Mouse (Mus musculus): Measurements from ENCODE around the gene Tssc4. TPM values are rescaled to one million over a fixed set of nuclear protein-coding genes. Genes with fewer than 3 reads are reported as not detected.

Gene Tssc4
- total and polyA plus RNA-seq, 3 experiments = 75.6 to 76.9 TPM; not detected in 1

GRCm38 (mm10) chr7:143025496-143025895 lies 43.6 kb upstream of the Tssc4 start:
- no peak overlapping the region for H3K4me3 ChIP-seq (ENCODE audit: control insufficient read depth in 1 of 2, insufficient read depth in 1 of 2, low read depth in 2 of 2, low read length in 2 of 2)
- no peak for DNase-seq (ENCODE audit: low read depth, low spot score)
- no peaks in the 10 kb centered on the region for H3K27me3 ChIP-seq (ENCODE audit: control insufficient read depth in 1 of 2, insufficient read depth in 2 of 2, low read length in 2 of 2)
- H3K9ac ChIP-seq (ENCODE audit: control insufficient read depth, low read depth, low read length, poor library complexity, severe bottlenecking) = no peak overlapping the region
- no peaks in the 10 kb centered on the region for H3K79me2 ChIP-seq (ENCODE audit: control insufficient read depth, insufficient read depth, low read length, poor library complexity)
- no peak for TF ChIP-seq NRF1 (IDR thresholded peaks at IDR 0.05; ENCODE audit: insufficient read depth, low read depth, low read length, poor library complexity, severe bottlenecking)
- TF ChIP-seq TAL1 (IDR thresholded peaks at IDR 0.05; ENCODE audit: low read length) = no peak
- TF ChIP-seq E2F4 (IDR thresholded peaks at IDR 0.05; ENCODE audit: borderline replicate concordance, low read depth, low read length) = no peak
- TF ChIP-seq SIN3A (IDR thresholded peaks at IDR 0.05; ENCODE audit: low read length) = no peak
- TF ChIP-seq ETS1 (IDR thresholded peaks at IDR 0.05; ENCODE audit: low read depth, low read length) = no peak
- TF ChIP-seq TCF12 (IDR thresholded peaks at IDR 0.05; ENCODE audit: low read depth, low read length) = no peak
- TF ChIP-seq MXI1 (IDR thresholded peaks at IDR 0.05; ENCODE audit: low read depth, low read length) = no peak
- no peak for TF ChIP-seq CHD2 (IDR thresholded peaks at IDR 0.05; ENCODE audit: low read length)
- TF ChIP-seq MYB (IDR thresholded peaks at IDR 0.05; ENCODE audit: low read depth, low read length) = no peak
- no peak for TF ChIP-seq RCOR1 (IDR thresholded peaks at IDR 0.05; ENCODE audit: low read depth, low read length)
- no peak for TF ChIP-seq CHD1 (IDR thresholded peaks at IDR 0.05; ENCODE audit: low read depth, low read length)
- H3K36me3 ChIP-seq (ENCODE audit: control insufficient read depth in 1 of 2, insufficient read depth in 2 of 2, low read length in 2 of 2) = peaks cover 0 to 41% of the 10 kb centered on the region in 2 experiments; a peak in 2 of 4 replicates
- no peak overlapping the region for H3K27ac ChIP-seq (ENCODE audit: control insufficient read depth, low read depth, low read length)
- peaks cover 22 to 36% of the 10 kb centered on the region in 2 experiments for H3K4me1 ChIP-seq (ENCODE audit: control insufficient read depth in 1 of 2, insufficient read depth in 2 of 2, low read length in 2 of 2)
- H3K9me3 ChIP-seq (replicated peaks; ENCODE audit: insufficient read depth, low read length) = no peaks in the 10 kb centered on the region

GRCm38 (mm10) chr7:143027196-143027595 lies 41.9 kb upstream of the Tssc4 start:
- H3K9me3 ChIP-seq (replicated peaks; ENCODE audit: insufficient read depth, low read length) = no peaks in the 10 kb centered on the region
- no peak for DNase-seq (ENCODE audit: low read depth, low spot score)
- H3K36me3 ChIP-seq (ENCODE audit: control insufficient read depth in 1 of 2, insufficient read depth in 2 of 2, low read length in 2 of 2) = peaks cover 0 to 27% of the 10 kb centered on the region in 2 experiments; a peak in 3 of 4 replicates
- H3K27ac ChIP-seq (ENCODE audit: control insufficient read depth, low read depth, low read length) = no peak overlapping the region
- TF ChIP-seq ELF1 (IDR thresholded peaks at IDR 0.05; ENCODE audit: low read depth, low read length) (no peak), MYC (IDR thresholded peaks at IDR 0.05; ENCODE audit: low read depth, low read length) (no peak), EP300 (IDR thresholded peaks at IDR 0.05; ENCODE audit: low read depth in 1 of 2, low read length in 2 of 2) (no peak), CHD1 (IDR thresholded peaks at IDR 0.05; ENCODE audit: low read depth, low read length) (no peak), ZMIZ1 (IDR thresholded peaks at IDR 0.05; ENCODE audit: low read depth, low read length) (no peak), ZC3H11A (IDR thresholded peaks at IDR 0.05; ENCODE audit: low read depth, low read length) (no peak), KAT2A (conservative IDR thresholded peaks at IDR 0.05; ENCODE audit: low read depth, low read length) (no peak), RAD21 (IDR thresholded peaks at IDR 0.05; ENCODE audit: low read depth, low read length) (no peak), TAL1 (IDR thresholded peaks at IDR 0.05; ENCODE audit: low read length) (no peak), MYB (IDR thresholded peaks at IDR 0.05; ENCODE audit: low read depth, low read length) (no peak), CHD2 (IDR thresholded peaks at IDR 0.05; ENCODE audit: low read length) (no peak), USF1 (IDR thresholded peaks at IDR 0.05; ENCODE audit: low read depth, low read length) (no peak), SMC3 (IDR thresholded peaks at IDR 0.05; ENCODE audit: low read depth, low read length) (no peak), ZKSCAN1 (IDR thresholded peaks at IDR 0.05; ENCODE audit: low read depth, low read length) (no peak), MEF2A (IDR thresholded peaks at IDR 0.05; ENCODE audit: extremely low read depth, insufficient replicate concordance, low read depth, low read length, poor library complexity, severe bottlenecking) (no peak), SIN3A (IDR thresholded peaks at IDR 0.05; ENCODE audit: low read length) (no peak), GABPA (IDR thresholded peaks at IDR 0.05; ENCODE audit: low read depth, low read length) (no peak), ETS1 (IDR thresholded peaks at IDR 0.05; ENCODE audit: low read depth, low read length) (no peak)
- H3K27me3 ChIP-seq (ENCODE audit: control insufficient read depth in 1 of 2, insufficient read depth in 2 of 2, low read length in 2 of 2) = no peaks in the 10 kb centered on the region
- H3K4me3 ChIP-seq (ENCODE audit: control insufficient read depth in 1 of 2, insufficient read depth in 1 of 2, low read depth in 2 of 2, low read length in 2 of 2) = no peak overlapping the region
- peaks cover 19% of the 10 kb centered on the region in 2 experiments for H3K4me1 ChIP-seq (ENCODE audit: control insufficient read depth in 1 of 2, insufficient read depth in 2 of 2, low read length in 2 of 2)
- H3K9ac ChIP-seq (ENCODE audit: control insufficient read depth, low read depth, low read length, poor library complexity, severe bottlenecking) = no peak overlapping the region
- H3K79me2 ChIP-seq (ENCODE audit: control insufficient read depth, insufficient read depth, low read length, poor library complexity) = no peaks in the 10 kb centered on the region

All from MEL (cell line).